Mouse (Mus musculus) small intestine, adult 2 months (tissue): ENCODE measurements at regions not wholly inside any gene's neighbourhood (a gene's known extent, or its start where the extent isn't known, plus 50 kb on each side); places are given as distances from the start of the nearest gene placed in this dataset.

Experiments used
- H3K27ac ChIP-seq: fragments of 200-500 bp; 2 replicates; pipeline ENCODE4 v1.5.1; 2012; ENCODE audit warnings: low read depth, low read length, control low read depth, inconsistent platforms; ENCODE audit not compliant: insufficient read depth
- H3K27me3 ChIP-seq: fragments of 200-500 bp; 2 replicates; pipeline ENCODE4 v1.6.1; 2012; ENCODE audit warnings: mild to moderate bottlenecking, moderate library complexity, low read length, inconsistent platforms; ENCODE audit not compliant: control insufficient read depth, insufficient read depth
- H3K36me3 ChIP-seq: fragments of 200-500 bp; 2 replicates; pipeline ENCODE4 v1.6.1; 2012; ENCODE audit warnings: mild to moderate bottlenecking, low read length, control low read depth, inconsistent platforms; ENCODE audit not compliant: control insufficient read depth, insufficient read depth
- H3K4me1 ChIP-seq: fragments of 200-500 bp; 2 replicates; pipeline ENCODE4 v1.6.1; 2012; ENCODE audit warnings: low read length, inconsistent platforms, mixed read lengths; ENCODE audit not compliant: control insufficient read depth, insufficient read depth, insufficient read length
- H3K4me3 ChIP-seq: fragments of 200-500 bp; 2 replicates; pipeline ENCODE4 v1.5.1; 2012; ENCODE audit warnings: low read depth, mild to moderate bottlenecking, control low read depth, inconsistent platforms, low read length, moderate library complexity
- CTCF ChIP-seq: fragments of 200-500 bp; IDR thresholded peaks from 2 replicates; pipeline ENCODE4 v1.5.1; 2012; ENCODE audit warnings: low read depth, mild to moderate bottlenecking, control low read depth, inconsistent platforms, low read length, moderate library complexity, mixed read lengths; ENCODE audit not compliant: insufficient replicate concordance, insufficient read length; ENCODE audit errors: extremely low read depth
- POLR2A ChIP-seq: fragments of 200-500 bp; IDR thresholded peaks from 2 replicates; pipeline ENCODE4 v1.6.1; 2012; ENCODE audit warnings: low read depth, mild to moderate bottlenecking, control low read depth, inconsistent platforms, low read length, moderate library complexity
- WGBS: fragments of 180-500 bp; shearing (Covaris S2); methylation state at CpG from one replicate; pipeline ENCODE4 v1.1.7; 2018; 5-methylcytosine and 5-hydroxymethylcytosine counted together

DNA sequence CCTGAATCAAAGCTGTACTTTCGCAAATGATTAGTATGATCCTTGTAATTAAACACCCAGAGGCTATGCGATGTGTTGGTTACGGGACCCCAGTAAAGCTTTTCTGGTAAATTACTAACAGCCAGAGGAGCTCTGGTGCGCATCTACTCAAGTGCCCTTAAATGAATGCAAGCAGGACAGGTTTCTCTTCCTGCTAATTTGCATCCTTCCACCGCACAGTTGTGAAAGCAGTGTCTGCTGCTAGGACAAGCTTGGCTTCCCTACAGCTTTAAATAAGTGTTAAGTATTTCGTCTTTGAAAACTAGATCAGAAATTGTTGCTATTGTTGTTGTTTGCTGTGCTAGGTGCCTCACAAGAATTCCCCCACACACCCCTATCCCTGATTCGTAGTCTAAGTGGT lies 62.4 kb upstream of the Supt20 start:
- H3K27ac ChIP-seq: no peak overlapping the region
- H3K4me1 ChIP-seq: no peaks in the 10 kb centered on the region
- WGBS: 86% methylated on average over 7 of the region's 7 CpGs
- H3K4me3 ChIP-seq: no peak overlapping the region
- TF ChIP-seq CTCF (no peak), POLR2A (no peak)
- H3K27me3 ChIP-seq: no peaks in the 10 kb centered on the region
- no peaks in the 10 kb centered on the region for H3K36me3 ChIP-seq

DNA sequence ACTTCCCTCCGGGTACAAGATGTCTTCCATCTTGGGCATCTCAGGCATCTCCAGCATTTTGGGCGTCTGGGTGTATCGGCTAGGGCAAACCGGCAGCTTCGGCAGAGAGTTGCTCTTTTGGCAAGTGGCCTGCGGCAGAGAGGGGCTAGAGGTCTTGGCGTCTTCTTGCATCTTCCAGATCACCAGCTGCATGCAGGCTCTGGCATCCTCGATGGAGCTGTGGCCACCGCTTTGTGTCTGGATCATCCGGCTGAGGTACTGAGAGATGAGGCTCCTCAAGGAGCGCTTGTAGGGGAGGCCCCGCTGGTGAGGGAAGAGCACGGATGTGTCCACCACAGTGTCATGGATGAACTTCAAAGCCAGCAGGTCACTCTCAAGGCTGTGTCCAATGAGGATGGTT lies 59.9 kb upstream of the Supt20 start:
- no peak overlapping the region for H3K27ac ChIP-seq
- TF ChIP-seq POLR2A: no peak
- TF ChIP-seq CTCF: no peak
- no peaks in the 10 kb centered on the region for H3K27me3 ChIP-seq
- no peaks in the 10 kb centered on the region for H3K4me1 ChIP-seq
- no peaks in the 10 kb centered on the region for H3K36me3 ChIP-seq
- H3K4me3 ChIP-seq: no peak overlapping the region
- 97% methylated on average over 13 of the region's 13 CpGs for WGBS

DNA sequence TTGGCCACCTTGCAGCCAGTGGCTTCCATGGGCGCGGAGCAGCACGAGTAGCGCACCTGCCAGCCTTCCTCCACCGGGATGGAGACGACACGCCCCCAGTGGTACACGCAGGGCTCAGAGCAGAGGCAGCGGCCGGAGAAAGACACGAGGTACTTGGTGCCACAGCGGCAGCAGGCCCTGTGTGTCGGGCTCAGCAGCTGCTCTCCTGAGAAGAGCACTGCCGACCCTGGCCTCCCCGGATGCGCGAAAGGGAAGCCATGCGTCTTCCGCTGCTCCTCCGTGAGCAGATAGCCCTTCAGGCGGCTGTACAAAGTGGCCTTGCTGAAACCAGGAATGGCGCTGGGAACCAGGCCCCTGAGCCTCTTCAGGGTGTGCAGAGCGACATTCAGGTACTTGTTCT lies 59.2 kb upstream of the Supt20 start:
- WGBS: 92% methylated on average over 23 of the region's 23 CpGs
- no peak overlapping the region for H3K27ac ChIP-seq
- H3K4me3 ChIP-seq: no peak overlapping the region
- H3K27me3 ChIP-seq: no peaks in the 10 kb centered on the region
- TF ChIP-seq CTCF (no peak), POLR2A (no peak)
- H3K4me1 ChIP-seq: no peaks in the 10 kb centered on the region
- H3K36me3 ChIP-seq: no peaks in the 10 kb centered on the region

DNA sequence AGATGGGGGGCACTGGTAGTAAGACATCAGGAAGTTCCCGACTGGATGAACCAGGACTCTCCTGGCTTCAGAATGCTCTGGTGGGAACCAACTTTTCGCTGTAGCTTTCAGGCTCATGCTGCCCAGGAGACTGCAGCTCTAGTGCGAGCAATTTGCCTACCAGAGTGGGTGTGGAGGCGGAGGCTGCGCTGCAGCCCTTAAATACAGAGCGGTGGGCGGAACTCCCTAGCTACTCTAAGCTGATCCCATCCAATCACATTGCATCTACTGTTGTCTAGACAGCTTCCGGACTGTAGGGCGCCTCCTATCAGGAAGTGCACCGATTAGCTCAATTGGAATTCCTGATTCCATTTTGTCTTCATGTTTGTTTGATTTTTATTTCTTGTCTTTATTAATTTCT lies 58.2 kb upstream of the Supt20 start:
- no peak for TF ChIP-seq POLR2A
- TF ChIP-seq CTCF: no peak
- no peaks in the 10 kb centered on the region for H3K27me3 ChIP-seq
- H3K36me3 ChIP-seq: no peaks in the 10 kb centered on the region
- WGBS: 94% methylated on average over 10 of the region's 10 CpGs
- H3K4me1 ChIP-seq: no peaks in the 10 kb centered on the region
- no peak overlapping the region for H3K27ac ChIP-seq
- H3K4me3 ChIP-seq: no peak overlapping the region
